Mouse (Mus musculus): ENCODE results near the gene Rab11fip4. TPM values are rescaled to one million over a fixed set of nuclear protein-coding genes. Genes with fewer than 3 reads are reported as not detected.

Rab11fip4 gene
- total RNA-seq (2021): 1 to 10 TPM; 2.4 to 2.7 TPM
- long read RNA-seq, experiment 1: 0 reads
- long read RNA-seq, experiment 2: 0 reads

DNA sequence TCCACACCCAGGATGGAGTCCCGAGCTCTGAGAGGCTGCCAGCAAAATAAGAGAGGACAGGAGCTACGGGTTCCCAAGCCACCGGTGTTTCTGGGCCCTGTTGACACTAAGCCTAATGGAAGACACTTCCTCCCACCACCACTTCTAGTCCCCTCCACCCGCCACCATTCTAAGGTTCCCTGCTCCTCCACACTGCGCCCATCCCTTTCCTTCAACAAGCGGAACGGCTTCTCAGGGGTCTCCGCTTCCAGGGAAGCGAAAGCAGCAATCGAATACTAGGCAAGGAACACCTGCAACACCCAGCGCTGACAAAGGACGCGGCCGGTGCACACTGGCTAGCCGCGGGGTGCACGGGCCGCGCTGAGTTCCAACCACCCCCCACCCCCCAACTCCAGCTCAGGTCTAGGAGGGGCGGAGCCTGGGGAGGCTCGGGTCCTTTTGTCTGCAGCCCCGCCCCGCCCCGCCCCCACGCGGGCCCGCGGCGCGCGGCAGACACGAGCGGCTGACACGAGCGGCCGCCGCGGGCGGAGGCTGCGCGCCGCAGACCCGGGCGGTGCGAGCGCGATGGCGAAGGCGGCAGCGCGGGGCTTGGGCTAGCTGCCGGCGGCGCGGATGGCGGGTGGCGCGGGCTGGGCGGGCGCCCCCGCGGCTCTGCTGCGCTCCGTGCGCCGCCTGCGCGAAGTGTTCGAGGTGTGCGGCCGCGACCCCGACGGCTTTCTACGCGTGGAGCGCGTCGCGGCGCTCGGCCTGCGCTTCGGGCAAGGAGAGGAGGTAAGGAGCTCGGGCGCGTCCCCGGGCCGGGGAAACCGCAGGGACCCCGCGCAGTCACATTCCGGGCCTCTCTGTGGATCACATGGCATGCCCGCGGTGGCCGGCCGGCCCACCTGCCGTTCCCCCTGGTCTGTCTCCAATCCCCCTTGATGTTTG, at the start of gene Rab11fip4:
TSS of gene Rab11fip4 (plus strand) at position 549 of the 927 bp plus-strand sequence.
- DNase-seq: peak; percentile 28 to 41

DNA sequence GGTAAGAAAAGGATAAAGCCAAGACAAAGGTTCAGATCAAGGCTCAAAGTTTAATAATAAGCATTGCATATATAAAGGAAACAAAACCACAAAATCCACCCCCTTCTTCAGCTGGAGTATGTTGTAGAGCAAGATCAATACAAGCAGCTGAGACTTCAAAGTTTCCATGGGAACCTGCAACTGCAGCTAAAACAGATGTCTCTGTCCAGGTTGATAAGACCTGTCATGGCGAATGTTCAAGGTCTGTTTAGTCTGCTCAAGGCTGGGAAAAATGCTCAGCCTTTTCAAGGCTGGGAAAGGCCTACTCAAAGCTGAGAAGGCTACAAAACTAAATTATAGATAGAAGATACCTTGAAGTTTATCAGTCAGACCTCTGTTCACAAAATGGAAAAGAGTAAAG, 38.4 kb upstream of the Rab11fip4 start:
- DNase-seq: peak in 1 of 2 experiments; percentile 15

DNA sequence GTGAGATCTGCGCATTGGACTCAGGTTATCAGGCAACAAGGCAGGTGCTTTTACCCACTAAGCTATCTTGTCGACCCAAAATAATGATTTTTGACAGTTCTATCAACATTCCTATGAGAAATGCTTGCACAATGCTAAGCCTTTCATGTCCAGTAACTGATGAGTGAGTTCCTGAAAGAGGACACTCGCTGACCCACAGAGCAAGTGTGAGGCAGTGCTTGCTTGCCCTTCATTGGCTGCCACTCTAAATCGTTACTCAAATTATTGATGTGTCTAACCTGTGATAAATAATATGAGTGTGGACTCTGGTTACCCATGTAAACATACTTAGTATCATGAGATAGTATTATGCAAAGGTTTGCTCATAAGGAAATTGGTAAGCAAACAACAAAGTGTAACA, 30.5 kb upstream of the Rab11fip4 start:
- DNase-seq: no peak

DNA sequence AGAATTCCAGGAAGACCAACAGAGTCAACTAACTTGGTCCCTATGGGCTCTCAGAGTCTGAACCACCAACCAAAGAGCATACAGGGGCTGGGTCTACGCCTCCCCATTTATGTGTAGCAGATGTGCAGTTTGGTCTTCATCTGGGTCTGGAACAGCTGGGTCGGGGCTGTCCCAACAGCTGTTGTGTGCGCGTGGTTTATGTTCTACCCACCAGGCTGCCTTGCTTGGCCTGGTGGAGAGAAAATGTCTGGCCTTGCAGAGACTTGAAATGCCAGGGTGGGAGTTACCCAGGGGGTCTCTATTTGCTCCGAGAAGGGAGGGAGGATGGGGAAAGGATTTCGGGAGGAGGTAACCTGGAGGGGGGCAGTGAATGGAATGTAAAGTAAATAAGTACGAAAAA, 27.5 kb upstream of the Rab11fip4 start:
- no peak for DNase-seq

DNA sequence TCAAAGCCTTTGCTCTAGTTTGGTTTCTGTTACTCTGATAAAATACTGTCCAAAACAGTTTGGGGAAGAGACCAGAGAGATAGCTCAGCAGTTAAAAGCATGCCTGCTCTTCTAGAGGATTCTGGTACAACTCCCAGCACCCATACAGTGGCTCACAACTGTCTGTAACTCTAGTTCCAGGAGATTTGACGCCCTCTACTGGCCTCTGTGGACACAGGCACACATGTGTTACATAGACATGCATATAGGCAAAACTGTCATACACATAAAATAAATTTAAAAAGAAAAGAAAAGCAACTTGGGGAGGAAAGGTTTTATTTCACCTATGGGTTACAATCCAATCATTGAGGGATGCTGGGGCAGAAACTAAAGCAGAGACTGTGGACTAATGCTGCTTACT, 24.1 kb upstream of the Rab11fip4 start:
- DNase-seq: no peak

DNA sequence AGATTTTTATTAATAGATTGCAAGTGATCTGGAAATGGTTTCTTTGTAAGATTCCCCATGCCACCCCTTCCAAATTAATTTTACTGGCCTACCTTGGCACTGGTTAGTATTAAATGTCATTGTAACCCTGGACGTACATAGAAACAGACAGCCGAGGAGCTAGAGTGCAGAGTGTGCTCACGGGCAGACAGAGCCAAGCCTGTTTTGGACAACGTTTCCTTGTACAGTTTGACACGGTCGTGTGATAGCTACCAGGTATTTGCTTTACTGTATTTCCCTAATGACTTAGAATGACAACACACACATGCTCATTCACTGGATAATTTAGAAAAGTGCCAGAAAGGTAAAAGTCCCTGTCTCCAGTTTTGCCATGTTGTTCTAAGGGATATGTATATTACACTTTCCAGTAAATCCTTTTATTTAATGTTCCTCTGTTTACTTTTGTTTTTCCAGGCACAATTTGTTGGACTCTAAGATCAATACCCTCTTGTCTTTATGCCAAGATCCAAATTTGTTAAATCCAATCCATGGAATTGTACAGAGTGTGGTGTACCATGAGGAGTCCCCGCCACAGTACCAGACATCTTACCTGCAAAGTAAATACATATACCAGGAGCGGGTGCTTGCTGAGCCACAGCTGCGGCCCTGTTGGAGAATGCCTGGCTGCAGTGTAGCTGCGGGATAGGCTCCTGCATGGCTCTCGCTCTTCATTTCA, 22.7 kb upstream of the Rab11fip4 start:
- DNase-seq: no peak

DNA sequence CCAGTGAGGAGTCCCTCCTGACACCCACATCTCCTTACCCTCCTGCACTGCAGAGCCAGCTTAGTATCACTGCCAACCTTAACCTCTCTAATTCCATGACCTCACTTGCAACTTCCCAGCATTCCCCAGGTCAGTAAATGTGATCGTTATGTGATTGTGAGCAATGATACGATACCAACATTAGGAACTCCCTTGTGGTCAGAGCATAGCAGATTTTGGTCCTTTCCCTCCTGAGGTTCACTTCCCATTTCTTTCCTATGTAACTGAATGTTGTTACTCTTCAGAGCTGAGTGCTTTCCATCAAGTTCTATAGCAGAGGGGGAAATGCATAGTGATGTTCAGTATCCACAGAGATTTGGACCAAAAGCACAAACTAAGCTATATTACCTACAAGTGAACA, 20.7 kb upstream of the Rab11fip4 start:
- DNase-seq: no peak

DNA sequence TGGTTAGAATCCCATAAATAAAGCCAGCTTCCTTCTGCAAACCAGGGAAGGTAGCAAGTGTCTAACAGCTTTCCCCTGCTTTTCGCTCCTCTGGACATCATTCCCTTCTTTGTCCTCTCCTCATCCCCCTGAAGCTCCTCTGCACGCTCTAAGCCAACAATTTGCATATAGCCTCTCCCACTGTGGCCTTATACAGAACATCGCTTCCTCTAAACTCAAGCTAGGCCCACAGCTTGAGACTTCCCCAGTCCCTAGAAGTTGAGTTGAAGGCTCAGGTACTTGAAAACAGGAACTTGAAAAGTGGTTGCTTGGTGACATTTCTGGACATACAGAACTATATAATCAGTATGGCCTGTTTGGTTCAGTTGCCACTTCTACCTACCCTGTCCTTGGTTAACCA, 17.2 kb upstream of the Rab11fip4 start:
- no peak for DNase-seq

DNA sequence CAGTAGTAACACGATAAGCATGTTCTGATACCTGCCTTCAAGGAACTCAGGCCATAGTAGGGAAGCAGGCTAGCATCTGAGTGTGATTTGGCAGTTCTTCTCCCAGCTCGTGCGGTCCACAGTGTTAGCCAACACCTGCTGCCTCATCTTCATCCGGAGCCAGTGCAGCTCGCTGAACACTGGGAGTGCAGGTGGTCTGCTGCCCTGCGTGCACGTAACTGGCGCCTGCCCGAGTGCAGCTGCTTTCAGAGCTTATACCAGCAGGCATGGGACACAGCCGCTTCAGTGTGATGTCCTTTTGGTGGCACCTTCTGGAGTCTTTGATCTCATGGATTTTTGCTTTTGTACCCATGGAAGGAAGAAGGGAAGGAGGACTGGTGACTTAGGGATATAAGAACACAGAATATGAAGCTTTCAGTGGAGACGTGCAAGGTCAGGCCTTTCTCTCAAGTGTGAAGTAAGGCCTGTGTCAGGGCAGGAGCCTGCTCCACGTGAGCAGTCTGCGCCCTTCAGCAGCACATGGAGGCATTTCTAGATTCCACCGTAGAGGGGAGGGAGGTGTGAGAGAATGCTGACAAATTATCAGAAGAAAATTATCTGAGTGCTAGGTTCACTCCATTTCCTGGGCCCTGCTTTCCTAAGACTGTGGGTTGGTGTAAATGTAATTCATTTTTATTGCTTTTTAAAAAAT, 15.5 kb upstream of the Rab11fip4 start:
- DNase-seq: no peak

DNA sequence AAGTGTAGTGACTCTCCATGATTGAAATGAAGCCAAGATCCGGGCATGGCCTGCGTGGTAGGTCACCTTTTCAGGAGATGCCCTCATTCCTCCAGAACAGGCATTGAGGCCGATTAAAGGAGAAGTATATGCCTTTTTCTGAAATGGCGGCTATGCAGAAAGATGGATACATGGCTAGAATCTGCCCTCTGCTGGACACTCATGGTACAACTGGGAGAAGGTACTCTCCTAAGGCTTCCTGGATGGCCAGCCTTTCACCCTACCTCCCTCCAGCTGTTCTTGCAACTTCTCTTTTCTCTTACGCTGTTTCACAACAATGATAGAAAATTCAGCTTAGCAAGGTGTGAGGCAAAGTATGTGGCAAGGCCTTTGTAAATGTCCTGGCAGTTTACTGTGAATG, 13.3 kb upstream of the Rab11fip4 start:
- DNase-seq: peak; percentile 73 to 76

DNA sequence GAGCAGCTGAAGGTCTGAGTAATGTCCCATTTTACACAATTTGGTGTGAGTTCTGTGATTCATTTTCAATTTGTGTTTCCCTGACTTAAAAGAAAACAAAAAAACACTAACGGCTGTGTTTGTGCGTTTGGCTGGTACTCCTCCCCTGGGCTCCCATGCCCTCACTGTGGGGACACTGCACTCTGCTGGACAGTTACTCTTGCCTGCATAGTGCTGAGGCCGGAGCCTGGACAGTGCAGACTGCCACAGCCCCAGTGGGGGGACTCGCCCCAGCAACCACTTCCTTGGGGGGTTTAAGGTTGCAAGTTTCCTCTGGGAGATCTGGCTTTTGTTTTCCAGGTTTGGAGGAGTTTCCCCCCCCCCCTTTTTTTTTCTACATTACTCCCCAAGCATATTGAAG, 10.4 kb upstream of the Rab11fip4 start:
- DNase-seq: no peak

DNA sequence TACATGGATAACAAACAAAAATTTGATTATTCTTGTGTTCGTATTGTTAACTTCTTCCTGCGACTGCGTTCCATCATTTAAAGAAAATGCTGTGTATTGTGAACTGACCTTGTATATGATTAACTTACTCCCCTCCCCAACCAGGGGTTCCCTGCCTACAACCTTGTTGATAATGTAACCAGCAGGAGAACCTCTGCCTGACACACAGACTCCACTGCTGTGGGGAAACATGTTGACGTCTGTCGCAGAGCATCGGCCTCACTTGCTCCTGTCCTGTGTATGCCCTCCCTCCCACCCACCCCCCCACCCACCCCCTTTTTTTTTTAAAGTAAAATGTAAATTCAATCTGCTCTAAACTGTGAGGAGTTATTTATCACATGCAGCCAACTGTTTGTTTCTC, 9.8 kb upstream of the Rab11fip4 start:
- DNase-seq: no peak

DNA sequence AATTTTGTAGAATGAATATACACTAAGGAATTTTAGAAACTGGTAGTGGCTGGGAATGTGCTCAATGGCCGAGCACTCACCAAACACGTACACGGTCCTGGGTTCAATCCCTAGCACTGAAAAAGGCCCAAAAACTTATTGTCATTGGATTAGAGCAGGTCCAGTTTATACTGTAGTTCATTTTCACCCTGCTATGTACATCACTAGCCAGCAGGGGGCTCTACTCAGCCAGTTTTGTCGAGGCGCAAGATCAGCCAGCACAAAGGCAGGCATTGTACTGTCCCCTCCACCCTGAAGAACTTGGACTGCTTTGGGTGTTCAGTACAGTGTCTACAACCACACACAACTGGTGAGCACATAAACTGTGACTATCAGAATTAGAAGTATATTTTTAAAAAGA, 6.8 kb upstream of the Rab11fip4 start:
- DNase-seq: peak; percentile 58 to 71

DNA sequence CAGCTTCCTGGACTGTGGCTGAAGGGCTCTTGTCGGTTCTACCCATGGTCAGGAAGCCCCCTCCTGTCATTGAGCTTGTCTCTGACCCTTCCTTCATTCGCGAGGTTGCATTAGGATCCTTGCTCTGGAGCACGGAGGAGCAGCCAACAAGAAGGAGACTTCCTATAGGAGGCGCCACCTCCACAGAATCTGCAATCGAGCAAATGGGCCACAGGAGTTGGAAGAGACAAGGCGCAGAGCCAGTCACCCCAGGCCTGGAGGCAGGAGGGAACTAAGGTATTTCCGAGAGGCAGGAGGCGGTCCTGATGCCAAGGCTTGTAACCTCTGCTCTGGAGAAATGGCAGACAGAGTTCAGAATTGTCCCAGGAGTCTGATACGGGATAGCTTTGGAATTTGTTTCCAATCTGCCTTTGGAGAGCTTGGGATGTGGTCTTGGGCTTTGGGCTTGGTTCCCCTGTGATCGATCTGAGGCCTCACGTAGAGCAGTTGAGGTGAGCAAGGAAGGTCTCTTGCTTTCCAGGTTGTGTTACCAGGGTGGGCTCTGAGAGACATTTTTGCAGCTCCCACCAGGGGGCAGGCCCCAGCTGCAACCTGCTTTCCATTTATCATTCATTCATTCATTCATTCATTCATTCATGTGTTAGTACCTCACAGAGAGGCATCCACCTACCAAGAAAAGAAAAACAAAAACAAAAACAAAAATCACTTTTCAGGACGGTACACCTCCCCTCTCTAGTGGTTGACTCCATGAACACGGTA, 1.5 kb upstream of the Rab11fip4 start:
- peak in 1 of 2 experiments; percentile 12 for DNase-seq

DNA sequence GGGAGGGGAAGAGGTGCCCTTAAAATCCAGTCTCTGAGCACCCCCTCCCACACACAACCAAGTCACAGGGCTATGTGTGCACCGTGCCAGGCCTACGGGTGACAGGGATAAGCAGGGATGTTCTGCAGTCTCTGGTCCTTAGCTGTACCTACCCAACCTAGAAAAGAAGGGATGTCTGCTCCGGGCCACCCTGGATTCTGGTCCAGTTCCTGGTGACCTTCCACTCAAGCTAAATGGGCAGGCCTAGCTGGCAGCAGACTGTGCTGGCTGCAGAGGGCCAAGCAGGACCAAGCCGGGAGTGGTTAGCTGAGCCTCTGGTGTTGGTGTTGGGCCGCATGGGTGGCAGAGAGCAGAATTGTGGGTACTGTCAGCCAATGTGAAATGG, 571 bp downstream of the Rab11fip4 start:
- peak in 1 of 2 experiments; percentile 4 for DNase-seq

DNA sequence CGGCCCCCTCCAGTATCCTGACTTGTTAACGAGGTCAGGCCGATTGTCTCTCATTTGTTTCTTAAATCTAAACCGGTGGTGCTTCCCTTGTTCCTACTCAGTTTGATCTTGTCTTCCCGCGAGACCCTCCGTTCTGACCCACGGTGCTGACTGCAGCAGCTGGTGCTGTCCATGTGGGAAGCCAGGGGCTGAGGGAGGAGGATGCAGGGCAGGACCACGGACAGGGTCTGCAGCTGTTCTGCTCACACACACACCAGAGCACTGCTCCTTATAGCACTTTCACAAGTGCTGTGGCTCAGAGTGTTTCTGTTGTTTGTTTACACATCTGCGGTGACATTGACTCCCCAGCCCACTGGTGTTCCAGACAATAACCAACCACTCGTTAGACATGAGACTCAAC, 2.5 kb downstream of the Rab11fip4 start:
- DNase-seq: peak in 1 of 2 experiments; percentile 11

DNA sequence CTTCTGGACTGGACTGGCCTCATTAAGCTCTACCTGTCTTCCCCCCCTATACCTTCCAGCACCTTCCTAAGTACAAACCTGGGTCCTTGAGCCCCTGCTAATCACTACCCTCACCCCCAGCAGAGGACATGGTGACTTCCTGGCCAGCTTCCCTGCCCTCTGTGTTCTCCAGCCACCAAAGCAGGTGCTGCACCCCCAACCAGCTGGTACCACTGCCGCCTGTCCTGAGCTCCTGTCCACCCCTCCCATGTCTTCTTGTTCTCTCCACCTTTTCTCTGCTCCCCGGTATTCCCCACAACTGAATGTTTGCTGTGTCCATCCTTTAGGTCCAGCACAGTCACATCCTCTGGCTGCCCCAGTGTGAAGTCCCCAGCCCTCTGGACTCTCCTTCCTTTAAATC, 19.4 kb downstream of the Rab11fip4 start:
- no peak for DNase-seq

DNA sequence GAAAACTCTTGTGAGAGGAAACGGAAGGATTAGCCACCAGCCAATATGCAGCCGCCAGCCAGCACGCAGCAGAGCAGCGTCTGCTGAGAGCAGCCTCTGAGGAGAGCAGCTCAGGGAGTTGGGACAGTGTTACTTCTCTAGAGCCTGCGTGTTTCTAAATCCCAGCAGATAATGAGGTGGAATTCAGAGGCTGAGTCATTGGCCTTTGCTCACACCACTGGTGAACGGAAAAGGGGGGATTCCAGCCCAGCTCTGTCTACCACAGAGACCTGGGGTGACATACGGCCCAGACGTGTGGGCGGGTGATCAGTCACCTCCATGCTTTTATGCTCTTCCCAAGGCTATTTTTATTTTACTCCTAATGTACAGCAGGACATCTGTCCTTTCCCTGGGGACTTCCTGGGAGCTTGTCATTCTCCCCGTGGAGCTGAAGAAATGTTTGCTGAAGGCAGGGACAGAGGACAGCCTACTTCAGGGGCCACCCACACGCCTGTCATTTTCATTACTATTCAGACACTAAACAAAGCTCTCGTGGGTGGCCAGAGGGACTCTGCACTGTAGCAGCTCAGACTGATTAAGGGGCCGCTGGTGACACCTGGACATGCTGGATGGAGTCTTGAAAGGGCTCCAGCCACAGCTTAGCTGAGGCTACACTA, 20.1 kb downstream of the Rab11fip4 start:
- no peak for DNase-seq

DNA sequence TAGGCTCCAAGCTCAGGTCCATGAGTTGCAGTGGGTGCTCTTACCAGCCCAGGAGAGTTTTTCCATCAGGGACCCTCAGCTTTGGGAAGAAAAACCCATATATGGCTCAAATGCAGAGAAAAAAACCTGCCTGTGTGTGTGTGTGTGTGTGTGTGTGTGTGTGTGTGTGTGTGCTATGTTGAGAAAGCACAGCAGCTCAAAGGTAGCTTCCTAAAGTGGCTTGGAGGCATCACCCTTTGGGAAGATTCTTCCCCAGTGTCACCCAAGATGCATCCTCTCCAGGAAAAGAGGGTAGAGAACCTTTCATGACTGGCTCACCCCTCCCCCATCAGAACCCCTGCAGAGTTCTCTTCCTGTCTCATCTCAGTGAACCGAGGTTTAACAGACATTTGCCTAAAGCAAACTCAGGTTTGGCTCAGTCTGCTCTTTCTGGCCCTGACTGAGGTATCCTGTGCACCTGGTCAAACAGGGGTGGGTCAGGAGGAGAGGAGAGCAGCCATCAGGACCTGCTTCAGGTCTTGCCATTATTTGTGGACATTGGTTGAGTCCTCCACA, 21.1 kb downstream of the Rab11fip4 start:
- DNase-seq: no peak

DNA sequence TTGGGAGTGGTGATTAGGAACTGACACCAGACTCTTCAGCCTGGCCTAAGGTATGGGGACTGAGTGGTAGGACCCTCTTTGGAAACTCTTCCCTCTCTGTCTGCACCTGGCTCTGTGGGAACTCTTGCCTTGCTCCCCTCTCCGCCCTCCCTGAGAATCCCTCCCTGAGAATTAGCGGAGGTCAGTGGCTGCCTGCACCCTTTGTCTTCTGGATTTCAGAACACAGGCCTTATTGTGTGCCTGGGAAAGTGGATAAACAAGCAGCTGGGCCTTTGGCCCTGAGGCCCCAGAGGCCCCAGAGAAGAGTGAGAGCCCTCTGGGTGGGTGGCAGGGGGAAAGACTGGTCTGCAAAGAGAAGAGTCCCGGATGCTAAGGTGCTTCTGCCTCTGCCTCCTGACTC, 22.1 kb downstream of the Rab11fip4 start:
- DNase-seq: no peak

DNA sequence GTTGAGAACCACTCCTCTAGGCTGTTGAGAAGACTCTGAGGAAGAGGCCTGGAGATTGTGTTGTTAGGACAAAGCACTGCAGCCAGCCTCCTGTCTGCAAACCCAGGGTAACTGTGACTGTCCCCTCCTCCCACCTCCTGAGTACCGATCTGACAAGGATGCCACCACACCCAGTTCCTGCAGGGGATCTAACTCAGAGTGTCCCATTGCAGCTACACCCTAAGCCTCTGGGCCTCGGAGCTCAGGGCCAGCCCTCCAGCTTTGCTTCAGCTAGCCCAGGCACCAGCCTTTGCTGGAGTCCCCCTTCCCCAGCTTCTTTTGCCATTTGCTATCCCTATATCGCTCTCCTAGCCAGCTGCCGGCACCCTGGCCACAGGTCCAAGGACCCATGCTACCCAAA, 22.7 kb downstream of the Rab11fip4 start:
- no peak for DNase-seq
